Mouse (Mus musculus) MN1 (cell line): ENCODE data around the gene Btbd35f16.
"Not testable (repeated sequence)": the region's sequence is repeated elsewhere in the genome, so short reads cannot be mapped to it uniquely, and the experiment has no call there.

Source experiments
- DNase-seq: peaks from one replicate; pipeline ENCODE4 v3.0.0-alpha.2; 2016; ENCODE audit warnings: low spot score

Gene Btbd35f16

DNA sequence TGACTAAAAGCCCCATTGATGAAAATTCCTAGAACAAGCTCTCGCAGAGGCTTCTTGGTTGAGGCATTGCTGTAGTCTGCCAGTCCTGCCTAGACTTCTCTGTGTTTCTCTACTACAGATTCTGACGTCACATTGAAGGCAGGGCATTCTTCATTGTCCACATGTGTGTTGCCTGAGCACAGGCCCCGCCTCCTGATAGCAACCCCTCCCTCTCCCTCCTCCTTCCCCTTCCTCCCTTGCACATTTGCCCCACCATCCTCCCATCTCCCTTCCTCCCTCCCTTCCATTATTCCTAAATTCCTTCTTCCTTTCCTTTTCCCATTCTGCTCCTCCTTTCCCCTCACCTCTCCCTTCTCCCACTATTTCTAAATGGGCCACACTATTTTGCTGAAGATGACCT is at the start of gene Btbd35f16:
TSS of gene Btbd35f16 (minus strand) at position 101 of the 400 bp plus-strand sequence.
- DNase-seq: not testable (repeated sequence)
